In genomic region chr7:76650984-76651383, GRCm38 (mm10) we compare ENCODE assay signal across 19 mouse cellular contexts.
DNase-seq lines count a peak whose midpoint lies in the region; ATAC-seq and TF ChIP-seq lines count a peak whose summit lies in the region.
"Had no signal": no experiment of that assay in that cellular context is flagged by ENCODE, and none has a peak within 500 bp of the region (broad histone marks: within the 10 kb centered on the region; RNA-seq: fewer than 3 reads in every experiment).

No protein-coding gene starts in this region.

- ATAC-seq in lung, embryonic 14.5 days (ENCODE audit: insufficient read depth), result peak; percentile 97
- peak; percentile 43; the same call in 1 of the 2 replicates for ATAC-seq in stomach, embryonic 15.5 days (ENCODE audit: insufficient read depth, low FRiP score, low read depth)
- no peak for ATAC-seq in stomach, postnatal 0 days (ENCODE audit: low FRiP score, low TSS enrichment)
- ATAC-seq: forebrain, embryonic 13.5 days; forebrain, postnatal 0 days had no signal

- no peak for TF ChIP-seq EP300 in stomach, postnatal 0 days (optimal IDR thresholded peaks at IDR 0.05)

- DNase-seq in lung, embryonic 14.5 days, result peak; percentile 83
- no peak for DNase-seq in lung, postnatal 25 days (ENCODE audit: low spot score)
- DNase-seq in stomach, postnatal 0 days (ENCODE audit: low spot score), result no peak
- DNase-seq in lung, postnatal 36 days, result peak; percentile 2
- DNase-seq in Muller cell, postnatal 12 days (ENCODE audit: inconsistent ontology term), result no peak
- DNase-seq: adrenal gland, adult 8-10 months; cerebellum, adult 11-12 months; cerebellum, adult 9-10 months; cerebellum, postnatal 25 days; forebrain, postnatal 0 days; gastrocnemius, postnatal 14 days; heart, adult 2 months; heart, postnatal 14 days had no signal

- H3K4me1 ChIP-seq in lung, embryonic 14.5 days (ENCODE audit: insufficient read depth), result 0 out of 2 replicates have a peak, but pooled peaks cover 3% of the 10 kb centered on the region
- no peaks in the 10 kb centered on the region for H3K4me1 ChIP-seq in stomach, embryonic 15.5 days
- H3K4me1 ChIP-seq in stomach, postnatal 0 days (replicated peaks; ENCODE audit: control insufficient read depth, insufficient read depth), result no peaks in the 10 kb centered on the region
- H3K4me1 ChIP-seq: embryonic facial prominence, embryonic 13.5 days; forebrain, embryonic 13.5 days; heart, embryonic 15.5 days; hindbrain, embryonic 13.5 days had no signal

- H3K4me2 ChIP-seq in lung, embryonic 14.5 days, result no peak overlapping the region
- H3K4me2 ChIP-seq in stomach, embryonic 15.5 days, result no peak overlapping the region
- no peak overlapping the region for H3K4me2 ChIP-seq in stomach, postnatal 0 days (replicated peaks; ENCODE audit: low read depth)
- H3K4me2 ChIP-seq: embryonic facial prominence, embryonic 13.5 days; forebrain, embryonic 13.5 days; heart, embryonic 11.5 days; heart, embryonic 15.5 days; hindbrain, embryonic 13.5 days had no signal

- no peak overlapping the region for H3K27ac ChIP-seq in lung, embryonic 14.5 days (ENCODE audit: low read depth)
- H3K27ac ChIP-seq in stomach, embryonic 15.5 days, result no peak overlapping the region
- H3K27ac ChIP-seq in stomach, postnatal 0 days (replicated peaks), result no peak overlapping the region
- H3K27ac ChIP-seq: embryonic facial prominence, embryonic 13.5 days; forebrain, embryonic 13.5 days; heart, adult 2 months; heart, embryonic 15.5 days; hindbrain, embryonic 13.5 days had no signal

- H3K9ac ChIP-seq in lung, embryonic 14.5 days, result no peak overlapping the region
- H3K9ac ChIP-seq in stomach, embryonic 15.5 days, result no peak overlapping the region
- H3K9ac ChIP-seq in stomach, postnatal 0 days (ENCODE audit: low read length), result no peak overlapping the region
- H3K9ac ChIP-seq: embryonic facial prominence, embryonic 13.5 days; forebrain, embryonic 13.5 days; forebrain, postnatal 0 days; heart, embryonic 15.5 days; hindbrain, embryonic 13.5 days had no signal

- no peak for TF ChIP-seq CTCF in lung, embryonic 14.5 days (IDR thresholded peaks at IDR 0.05; ENCODE audit: low read depth)
- TF ChIP-seq CTCF in stomach, postnatal 0 days (IDR thresholded peaks at IDR 0.05; ENCODE audit: low read depth), result no peak

- no peak overlapping the region for H3K4me3 ChIP-seq in lung, embryonic 14.5 days (ENCODE audit: low read depth, low read length)
- H3K4me3 ChIP-seq in stomach, embryonic 15.5 days (replicated peaks), result no peak overlapping the region
- no peak overlapping the region for H3K4me3 ChIP-seq in stomach, postnatal 0 days (ENCODE audit: low read depth, low read length)
- H3K4me3 ChIP-seq: embryonic facial prominence, embryonic 13.5 days; forebrain, embryonic 13.5 days; heart, adult 2 months; heart, embryonic 15.5 days; hindbrain, embryonic 13.5 days had no signal

- H3K36me3 ChIP-seq in lung, embryonic 14.5 days (ENCODE audit: insufficient read depth), result no peaks in the 10 kb centered on the region
- H3K36me3 ChIP-seq in stomach, embryonic 15.5 days, result no peaks in the 10 kb centered on the region
- H3K36me3 ChIP-seq in stomach, postnatal 0 days (ENCODE audit: control insufficient read depth, insufficient read depth, low read length), result no peaks in the 10 kb centered on the region
- H3K36me3 ChIP-seq: embryonic facial prominence, embryonic 13.5 days; heart, embryonic 15.5 days; hindbrain, embryonic 13.5 days had no signal

- no peaks in the 10 kb centered on the region for H3K9me3 ChIP-seq in lung, embryonic 14.5 days (ENCODE audit: low read depth, low read length)
- H3K9me3 ChIP-seq in stomach, embryonic 15.5 days, result no peaks in the 10 kb centered on the region
- H3K9me3 ChIP-seq in stomach, postnatal 0 days (ENCODE audit: control insufficient read depth, low read length), result no peaks in the 10 kb centered on the region
- H3K9me3 ChIP-seq: embryonic facial prominence, embryonic 13.5 days; forebrain, embryonic 13.5 days; heart, embryonic 15.5 days; hindbrain, embryonic 13.5 days had no signal

- no peaks in the 10 kb centered on the region for H3K27me3 ChIP-seq in lung, embryonic 14.5 days (ENCODE audit: insufficient read depth, low read length)
- no peaks in the 10 kb centered on the region for H3K27me3 ChIP-seq in stomach, embryonic 15.5 days (replicated peaks)
- H3K27me3 ChIP-seq in stomach, postnatal 0 days (ENCODE audit: control insufficient read depth, insufficient read depth, low read length), result no peaks in the 10 kb centered on the region
- H3K27me3 ChIP-seq: embryonic facial prominence, embryonic 13.5 days; forebrain, embryonic 13.5 days; heart, embryonic 15.5 days; hindbrain, embryonic 13.5 days had no signal

- WGBS in lung, embryonic 14.5 days, result 19% methylated on average over 4 of the region's 4 CpGs
- WGBS in stomach, embryonic 15.5 days, result 52% methylated on average over 4 of the region's 4 CpGs
- 49% methylated on average over 4 of the region's 4 CpGs for WGBS in stomach, postnatal 0 days

Comparison
In these comparisons a context has a peak if more than half of its experiments do, and no peak if none do; other contexts are left out.
1. DNase-seq: peak in lung, embryonic 14.5 days (single experiment) and lung, postnatal 36 days (single experiment); none in lung, postnatal 25 days (single experiment), stomach, postnatal 0 days (single experiment) and Muller cell, postnatal 12 days (single experiment).